Mouse (Mus musculus) neural tube, embryonic 13.5 days (tissue): ENCODE results near the gene Cit. TPM values are rescaled to one million over a fixed set of nuclear protein-coding genes. Genes with fewer than 3 reads are reported as not detected.
A peak's percentile ranks its signal among the peaks of the same experiment; 100 is the strongest.

Experiments used
- ATAC-seq: fragments of 200-750 bp; cut with Nextera tagmentation; 2 replicates; pipeline ENCODE4 v1.8.0; 2017; ENCODE audit warnings: low read depth, mild to moderate bottlenecking, moderate TSS enrichment, moderate library complexity
- H3K27ac ChIP-seq: fragments of 300-500 bp; sonication (generic); replicated peaks from 2 replicates; pipeline ENCODE4 v1.5.1; 2015; ENCODE audit warnings: moderate library complexity, mild to moderate bottlenecking, inconsistent platforms
- H3K27me3 ChIP-seq: fragments of 300-500 bp; sonication (generic); 2 replicates; pipeline ENCODE4 v1.6.1; 2015; ENCODE audit warnings: mild to moderate bottlenecking, inconsistent platforms
- H3K36me3 ChIP-seq: fragments of 300-500 bp; sonication (generic); 2 replicates; pipeline ENCODE4 v1.6.1; 2015; ENCODE audit warnings: mild to moderate bottlenecking, inconsistent platforms
- H3K4me1 ChIP-seq: fragments of 300-500 bp; sonication (generic); replicated peaks from 2 replicates; pipeline ENCODE4 v1.6.1; 2015; ENCODE audit warnings: inconsistent platforms
- H3K4me2 ChIP-seq: fragments of 300-500 bp; sonication (generic); 2 replicates; pipeline ENCODE4 v1.6.1; 2015; ENCODE audit warnings: inconsistent platforms, mild to moderate bottlenecking, moderate library complexity
- H3K4me3 ChIP-seq: fragments of 300-500 bp; sonication (generic); 2 replicates; pipeline ENCODE4 v1.5.1; 2015; ENCODE audit warnings: mild to moderate bottlenecking, inconsistent platforms
- H3K9ac ChIP-seq: fragments of 300-500 bp; sonication (generic); 2 replicates; pipeline ENCODE4 v1.6.1; 2015; ENCODE audit warnings: moderate library complexity, mild to moderate bottlenecking, inconsistent platforms
- H3K9me3 ChIP-seq: fragments of 300-500 bp; sonication (generic); 2 replicates; pipeline ENCODE4 v1.6.1; 2016; ENCODE audit warnings: inconsistent platforms
- WGBS: fragments of 180-500 bp; shearing (Covaris S2); methylation state at CpG from one replicate; pipeline ENCODE4 v1.1.7; 2015; 5-methylcytosine and 5-hydroxymethylcytosine counted together
- polyA plus RNA-seq: library from polyadenylated mRNA; unstranded; fragments of >200 nt; fragmentation: Nextera tagmentation; extraction: Ambion mirVana; gene quantifications from 2 replicates; pipeline ENCODE4 v1.2.1, GENCODE M21; 2015

Cit gene
- polyA plus RNA-seq, 1 experiment from 2014 or later, result 16.6 TPM

DNA sequence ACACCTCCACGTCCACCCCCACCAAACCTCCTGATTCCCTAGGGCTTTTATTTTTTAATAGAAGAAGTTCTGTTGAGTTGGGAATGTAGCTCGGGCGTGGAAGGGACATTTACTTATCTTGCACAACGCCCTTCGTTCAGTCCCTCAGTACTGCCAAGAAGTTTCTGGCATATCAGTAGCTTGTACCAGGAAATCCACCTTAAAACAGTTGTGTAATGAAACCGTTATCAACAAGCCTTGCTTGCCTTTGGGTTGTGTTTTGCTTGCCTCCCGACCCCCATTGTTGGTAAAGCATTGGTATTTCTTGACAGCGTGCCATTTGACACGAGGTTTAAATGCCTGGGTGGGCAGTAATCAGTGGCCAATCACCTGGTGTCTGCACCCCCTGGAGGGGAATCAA is 39.4 kb downstream of the Cit start:
- ATAC-seq, result no peak
- WGBS, result 95% methylated on average over 9 of the region's 9 CpGs
- no peak overlapping the region for H3K4me2 ChIP-seq
- no peak overlapping the region for H3K27ac ChIP-seq
- no peak overlapping the region for H3K9ac ChIP-seq
- H3K4me1 ChIP-seq, result no peaks in the 10 kb centered on the region
- H3K36me3 ChIP-seq, result no peaks in the 10 kb centered on the region
- no peaks in the 10 kb centered on the region for H3K27me3 ChIP-seq
- H3K9me3 ChIP-seq, result no peaks in the 10 kb centered on the region
- H3K4me3 ChIP-seq, result no peak overlapping the region

DNA sequence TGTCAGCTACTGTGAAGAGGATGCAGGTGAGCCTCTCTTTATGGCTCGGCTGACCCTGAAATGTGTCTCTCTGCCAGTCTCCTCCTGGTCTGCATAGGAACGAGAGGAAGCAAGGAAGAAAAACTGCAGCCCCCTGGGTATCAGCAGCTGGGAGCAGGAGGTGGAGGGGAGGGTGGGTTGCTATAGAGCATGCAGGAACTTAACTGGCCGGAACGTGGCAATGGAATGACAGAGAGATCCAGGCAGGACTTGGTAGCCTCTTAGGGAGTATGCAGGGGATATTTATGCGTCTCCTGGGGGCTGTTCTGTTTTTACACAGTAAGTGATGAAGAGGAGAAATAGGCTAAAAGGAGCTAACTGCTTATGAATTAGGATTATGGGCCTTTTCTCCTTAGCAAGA is 48.7 kb downstream of the Cit start:
- WGBS, result 50% methylated on average over 5 of the region's 5 CpGs
- H3K36me3 ChIP-seq, result 0 out of 2 replicates have a peak, but pooled peaks cover 2% of the 10 kb centered on the region
- no peak overlapping the region for H3K4me2 ChIP-seq
- no peaks in the 10 kb centered on the region for H3K27me3 ChIP-seq
- ATAC-seq, result peak; percentile 61; the same call in 1 of the 2 replicates
- no peaks in the 10 kb centered on the region for H3K9me3 ChIP-seq
- peak overlapping the region; percentile 35 for H3K27ac ChIP-seq
- H3K4me1 ChIP-seq, result peaks cover 20% of the 10 kb centered on the region
- no peak overlapping the region for H3K4me3 ChIP-seq
- H3K9ac ChIP-seq, result 0 out of 2 replicates have a peak overlapping the region, but pooled peaks have one; percentile 12

DNA sequence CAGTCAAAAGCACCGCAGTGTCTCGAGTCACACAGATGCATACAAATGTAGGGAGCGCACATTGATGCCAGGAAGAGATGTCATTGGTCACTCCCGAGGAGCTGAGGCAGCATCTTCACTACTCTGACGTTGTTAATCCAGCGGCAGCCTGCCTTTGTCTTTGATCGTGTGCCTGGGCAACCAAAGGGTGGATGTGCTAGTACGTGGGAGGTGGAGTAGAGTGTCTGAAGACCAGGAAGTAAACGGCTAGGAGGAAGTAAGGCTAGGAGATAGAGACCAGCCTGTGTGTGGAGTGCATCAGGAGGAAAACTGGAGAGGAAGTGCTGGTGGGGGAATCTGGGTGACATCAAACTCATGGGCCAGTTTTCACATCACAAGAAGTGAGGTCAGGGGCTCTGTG is 52.0 kb downstream of the Cit start:
- H3K4me2 ChIP-seq, result no peak overlapping the region
- WGBS, result 78% methylated on average over 9 of the region's 9 CpGs
- H3K36me3 ChIP-seq, result no peaks in the 10 kb centered on the region
- no peak overlapping the region for H3K4me3 ChIP-seq
- peaks cover 20% of the 10 kb centered on the region for H3K4me1 ChIP-seq
- H3K9me3 ChIP-seq, result no peaks in the 10 kb centered on the region
- no peak overlapping the region for H3K9ac ChIP-seq
- ATAC-seq, result no peak
- H3K27me3 ChIP-seq, result no peaks in the 10 kb centered on the region
- no peak overlapping the region for H3K27ac ChIP-seq

DNA sequence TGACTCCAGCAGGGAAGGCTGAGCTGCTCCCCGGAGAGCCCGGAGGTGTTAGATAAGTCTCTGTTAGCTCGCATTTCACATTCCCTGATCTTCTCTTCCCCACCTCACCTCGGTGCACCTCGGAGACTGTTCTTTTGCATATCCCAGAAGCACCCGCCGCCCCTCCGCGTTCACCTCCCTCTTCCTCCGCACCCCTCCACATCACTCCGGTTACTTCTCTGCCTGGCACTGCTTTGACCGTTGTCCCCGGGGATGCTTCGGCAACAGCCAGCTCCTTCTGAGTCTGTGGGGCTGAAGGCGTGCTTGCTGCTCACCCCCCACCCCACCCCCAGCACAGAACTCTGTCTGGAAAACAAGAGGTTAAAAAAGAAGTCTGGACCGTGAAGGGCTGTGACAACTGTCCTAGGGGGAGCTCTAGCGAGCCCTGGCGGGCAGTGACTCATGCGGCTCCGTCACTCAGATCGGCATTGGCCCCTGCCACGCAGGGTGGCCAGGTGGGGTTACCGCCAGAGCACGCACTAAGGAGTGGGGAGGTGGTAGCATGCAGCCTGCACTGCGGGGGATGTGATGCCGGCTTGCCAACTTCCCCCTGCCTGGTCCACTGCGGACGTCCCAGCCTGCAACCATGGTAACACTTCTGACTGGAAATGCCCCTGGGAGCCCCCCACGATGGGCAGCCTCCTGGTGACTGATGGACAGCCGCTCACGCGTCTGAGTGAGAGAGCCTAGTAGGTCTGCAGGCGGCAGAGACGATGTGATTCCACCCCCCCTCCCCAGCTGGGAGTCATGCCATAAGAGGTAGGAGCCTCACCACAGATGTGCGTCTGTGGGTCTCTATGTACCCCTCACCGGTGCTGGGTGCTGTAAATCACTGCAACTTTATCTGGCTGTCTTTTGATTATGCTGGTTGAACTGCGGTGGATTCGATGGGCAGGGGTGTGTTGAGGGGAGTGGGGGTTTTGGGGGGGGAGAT is 62.2 kb downstream of the Cit start:
- H3K4me1 ChIP-seq, result peaks cover 30% of the 10 kb centered on the region
- peak overlapping the region; percentile 67 for H3K9ac ChIP-seq
- H3K36me3 ChIP-seq, result no peaks in the 10 kb centered on the region
- peak overlapping the region; percentile 4; the same call in 1 of the 2 replicates for H3K27ac ChIP-seq
- peak overlapping the region; percentile 45 for H3K4me3 ChIP-seq
- H3K9me3 ChIP-seq, result no peaks in the 10 kb centered on the region
- peak; percentile 67 for ATAC-seq
- 5% methylated on average over 38 of the region's 38 CpGs for WGBS
- H3K27me3 ChIP-seq, result peaks cover 3% of the 10 kb centered on the region; the same call in 1 of the 2 replicates
- peak overlapping the region; percentile 65 for H3K4me2 ChIP-seq

DNA sequence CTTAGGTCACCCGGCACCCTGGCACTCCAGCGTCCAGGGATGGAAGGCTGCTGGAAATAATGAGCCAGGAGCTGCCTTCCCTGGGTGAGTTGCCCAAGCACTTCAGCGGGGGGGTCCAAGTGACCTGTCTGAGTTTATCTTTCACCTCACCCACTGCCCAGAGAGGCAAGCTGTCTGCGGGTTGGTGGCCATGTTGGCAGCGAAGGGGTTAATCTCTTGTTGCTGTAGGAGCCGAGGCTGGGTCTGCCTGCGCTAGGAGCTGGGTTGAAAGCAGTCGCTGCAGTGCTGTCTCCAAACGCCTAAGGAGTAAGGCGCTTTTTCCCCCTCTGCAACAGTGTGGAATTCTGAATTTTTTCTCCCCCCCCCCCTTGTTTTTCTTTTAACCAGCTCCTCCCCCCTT is 63.2 kb downstream of the Cit start:
- peak overlapping the region; percentile 7; the same call in 1 of the 2 replicates for H3K27ac ChIP-seq
- peaks cover 30% of the 10 kb centered on the region for H3K4me1 ChIP-seq
- peaks cover 3% of the 10 kb centered on the region; the same call in 1 of the 2 replicates for H3K27me3 ChIP-seq
- H3K9me3 ChIP-seq, result no peaks in the 10 kb centered on the region
- peak; percentile 59 for ATAC-seq
- 27% methylated on average over 10 of the region's 10 CpGs for WGBS
- H3K4me3 ChIP-seq, result peak overlapping the region; percentile 45
- peak overlapping the region; percentile 67 for H3K9ac ChIP-seq
- H3K4me2 ChIP-seq, result peak overlapping the region; percentile 65
- H3K36me3 ChIP-seq, result no peaks in the 10 kb centered on the region

DNA sequence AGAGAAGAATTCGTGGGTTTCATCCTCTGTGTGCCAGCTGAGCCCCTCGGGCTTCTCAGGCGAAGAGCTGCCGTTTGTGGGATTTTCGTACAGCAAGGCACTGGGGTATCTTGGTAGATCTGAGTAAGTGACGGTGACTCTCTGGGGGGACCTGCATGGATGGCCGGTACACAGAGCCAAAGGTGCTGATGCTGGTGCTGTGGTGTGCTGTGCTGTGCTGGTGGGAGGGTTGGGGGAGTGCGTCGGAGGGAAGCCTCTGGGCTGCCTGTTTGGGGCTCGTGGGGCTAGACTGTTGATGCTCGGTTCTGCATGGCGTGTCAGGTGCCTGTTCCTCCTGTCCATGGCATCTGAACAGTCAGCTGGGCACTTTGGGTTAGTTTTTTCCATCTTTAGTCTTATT is 63.6 kb downstream of the Cit start:
- Histone ChIP-seq H3K4me1 (peaks cover 30% of the 10 kb centered on the region), H3K4me2 (peak overlapping the region; percentile 65), H3K9ac (peak overlapping the region; percentile 67), H3K27ac (peak overlapping the region; percentile 7; the same call in 1 of the 2 replicates), H3K27me3 (peaks cover 3% of the 10 kb centered on the region; the same call in 1 of the 2 replicates), H3K4me3 (peak overlapping the region; percentile 45), H3K36me3 (no peaks in the 10 kb centered on the region), H3K9me3 (no peaks in the 10 kb centered on the region)
- 67% methylated on average over 12 of the region's 12 CpGs for WGBS
- ATAC-seq, result peak; percentile 34; the same call in 1 of the 2 replicates

DNA sequence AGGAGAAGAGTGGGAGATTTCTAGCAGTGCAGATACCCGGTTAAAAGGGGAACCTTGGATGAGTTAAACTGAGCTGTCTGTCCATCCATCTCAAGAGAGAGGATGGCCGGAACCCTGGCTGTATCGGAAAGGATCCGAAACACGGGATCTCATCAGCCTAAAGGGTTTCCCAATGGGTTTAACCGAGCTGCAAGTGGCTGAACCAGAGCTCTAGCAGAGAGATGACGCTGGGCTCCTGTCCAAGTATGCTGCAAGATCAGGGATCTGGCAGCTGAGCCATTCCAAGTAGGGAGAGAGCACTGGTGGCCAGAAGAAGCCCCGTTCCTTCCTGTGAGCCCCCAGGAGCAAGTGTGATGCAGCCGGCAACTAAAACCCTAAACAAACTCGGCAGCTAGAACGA is 64.0 kb downstream of the Cit start:
- Histone ChIP-seq H3K4me2 (peak overlapping the region; percentile 65), H3K9ac (peak overlapping the region; percentile 67), H3K27me3 (peaks cover 3% of the 10 kb centered on the region; the same call in 1 of the 2 replicates), H3K27ac (0 out of 2 replicates have a peak overlapping the region, but pooled peaks have one; percentile 7), H3K4me1 (peaks cover 30% of the 10 kb centered on the region), H3K36me3 (no peaks in the 10 kb centered on the region), H3K9me3 (no peaks in the 10 kb centered on the region), H3K4me3 (peak overlapping the region; percentile 45)
- no peak for ATAC-seq
- 75% methylated on average over 11 of the region's 11 CpGs for WGBS

DNA sequence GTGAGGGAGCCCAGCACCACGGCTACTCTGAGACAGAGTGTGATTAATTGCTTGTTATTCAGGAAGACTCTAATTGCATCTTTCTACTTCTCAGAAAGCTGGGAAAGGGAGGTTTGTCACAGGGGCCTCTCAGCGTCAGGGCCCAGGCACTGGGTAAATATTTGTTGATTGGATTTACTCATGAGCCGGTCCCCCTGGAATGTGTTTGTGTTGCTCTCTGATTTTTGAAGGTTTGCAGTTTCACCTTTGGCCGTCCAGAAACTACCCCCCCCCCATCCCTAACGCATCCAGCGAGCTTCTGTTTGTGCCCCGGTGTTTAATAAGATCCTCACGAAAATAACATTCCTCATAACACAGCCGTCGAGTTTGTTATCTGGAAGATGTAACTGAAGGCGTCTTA is 65.4 kb downstream of the Cit start:
- Histone ChIP-seq H3K4me2 (peak overlapping the region; percentile 65), H3K27me3 (peaks cover 3% of the 10 kb centered on the region; the same call in 1 of the 2 replicates), H3K36me3 (no peaks in the 10 kb centered on the region), H3K4me1 (peaks cover 30% of the 10 kb centered on the region), H3K9ac (no peak overlapping the region), H3K9me3 (no peaks in the 10 kb centered on the region), H3K27ac (no peak overlapping the region), H3K4me3 (no peak overlapping the region)
- 78% methylated on average over 11 of the region's 11 CpGs for WGBS
- ATAC-seq, result no peak

DNA sequence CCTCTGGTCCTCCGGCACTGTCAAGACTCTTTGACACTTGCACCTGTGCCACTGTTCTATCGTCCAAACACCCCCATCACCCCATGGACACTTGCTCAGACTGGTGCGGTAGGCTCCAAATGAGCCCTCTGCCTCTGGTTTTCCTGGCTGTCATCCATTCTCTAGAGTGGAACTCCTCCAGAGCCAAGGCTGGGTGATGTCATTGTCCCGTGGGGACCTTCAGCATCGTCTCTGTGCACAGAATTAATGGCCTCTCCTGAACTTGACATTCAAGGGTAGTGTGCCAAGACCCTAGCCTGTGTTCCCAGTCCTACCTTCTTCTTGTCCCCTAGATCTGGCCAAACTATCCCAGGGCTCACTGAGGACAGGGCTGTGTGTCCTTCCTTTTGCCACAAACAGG is 70.4 kb downstream of the Cit start:
- WGBS, result 80% methylated on average over 5 of the region's 5 CpGs
- no peak for ATAC-seq
- no peak overlapping the region for H3K9ac ChIP-seq

DNA sequence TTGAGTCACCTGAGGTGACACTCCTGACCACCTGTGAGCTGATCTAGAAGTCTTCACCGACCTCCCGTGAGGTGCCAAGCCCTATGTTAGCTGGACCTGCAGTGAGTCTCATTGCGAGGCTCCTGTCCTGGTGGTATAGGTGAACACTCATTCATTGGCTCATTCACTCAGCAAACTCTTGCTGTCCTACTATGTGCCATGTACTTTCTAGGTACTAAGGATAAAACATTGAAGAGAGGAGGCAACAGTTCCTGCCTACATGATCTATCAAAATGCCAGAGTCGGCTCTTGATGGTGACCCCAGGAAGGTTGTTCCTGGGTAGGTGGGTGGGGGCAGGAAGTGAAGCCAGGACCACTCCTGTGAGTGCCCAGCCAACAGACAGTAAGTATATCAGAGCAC is 72.9 kb downstream of the Cit start:
- ATAC-seq, result no peak
- no peaks in the 10 kb centered on the region for H3K27me3 ChIP-seq
- H3K9ac ChIP-seq, result no peak overlapping the region
- H3K36me3 ChIP-seq, result no peaks in the 10 kb centered on the region
- H3K9me3 ChIP-seq, result no peaks in the 10 kb centered on the region
- 93% methylated on average over 4 of the region's 4 CpGs for WGBS
- H3K27ac ChIP-seq, result no peak overlapping the region
- no peak overlapping the region for H3K4me2 ChIP-seq
- H3K4me3 ChIP-seq, result no peak overlapping the region
- H3K4me1 ChIP-seq, result no peaks in the 10 kb centered on the region

More for the DNA sequence above, 70.4 kb downstream of the Cit start:
- H3K9me3 ChIP-seq, result no peaks in the 10 kb centered on the region
- H3K4me3 ChIP-seq, result no peak overlapping the region
- H3K4me2 ChIP-seq, result no peak overlapping the region
- H3K36me3 ChIP-seq, result no peaks in the 10 kb centered on the region
- no peaks in the 10 kb centered on the region for H3K27me3 ChIP-seq
- no peaks in the 10 kb centered on the region for H3K4me1 ChIP-seq
- H3K27ac ChIP-seq, result no peak overlapping the region

DNA sequence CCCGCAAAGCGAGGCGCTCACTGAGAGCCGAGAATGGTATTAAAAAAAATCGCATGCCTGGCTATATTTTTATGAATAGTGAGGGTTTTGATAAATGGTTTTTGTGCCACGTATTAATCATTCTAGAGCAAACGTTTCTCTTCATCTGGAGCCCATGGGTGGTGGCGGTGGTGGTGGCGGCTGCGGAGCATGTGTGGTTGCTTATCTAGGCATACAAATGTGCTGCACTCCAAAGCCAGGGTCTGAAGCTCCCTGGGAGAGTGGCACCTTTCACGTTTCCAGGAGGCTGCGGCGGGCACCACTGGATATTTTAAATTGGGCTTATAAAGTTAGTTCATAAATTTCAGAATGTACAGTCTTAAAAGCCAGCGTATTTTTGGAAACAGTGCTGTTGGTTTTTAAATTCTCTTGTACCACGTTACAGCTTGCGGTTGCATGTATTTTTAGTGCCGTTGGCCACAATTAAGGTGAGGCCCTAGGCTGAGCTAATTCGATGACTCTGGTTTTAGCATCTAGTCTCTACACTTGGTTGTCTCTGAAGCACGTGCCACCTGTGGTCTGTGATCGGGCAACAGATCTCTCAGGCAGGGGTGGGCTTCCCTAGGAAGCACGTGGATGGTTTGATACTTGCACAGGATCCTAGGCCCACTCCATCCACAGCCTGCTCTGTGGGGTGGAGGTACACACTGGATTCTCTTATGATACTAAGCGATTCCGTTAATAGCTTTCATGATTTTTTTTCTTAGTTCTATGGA is 73.7 kb downstream of the Cit start:
- ATAC-seq, result no peak
- 89% methylated on average over 23 of the region's 23 CpGs for WGBS
- H3K9ac ChIP-seq, result no peak overlapping the region

DNA sequence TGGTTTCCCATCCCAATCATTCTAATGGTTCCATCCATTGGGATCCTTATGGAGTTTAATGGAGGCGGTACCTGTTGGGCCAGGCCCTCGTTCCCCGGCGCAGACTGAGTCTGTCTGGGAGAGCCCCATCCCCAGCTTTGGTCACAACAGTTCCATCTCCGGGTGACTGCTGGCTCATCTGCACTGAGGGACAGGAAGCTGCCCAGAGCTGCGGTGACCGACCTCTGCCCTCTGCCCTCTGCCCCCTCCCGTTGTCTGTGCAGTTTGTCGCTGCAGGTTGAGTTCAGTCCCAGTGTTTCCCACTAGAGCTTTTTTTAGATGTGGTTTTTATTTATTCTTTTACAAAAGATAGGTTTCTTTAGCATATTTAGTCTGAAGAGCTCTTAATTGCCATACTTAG is 76.9 kb downstream of the Cit start:
- no peak overlapping the region for H3K4me2 ChIP-seq
- 65% methylated on average over 9 of the region's 9 CpGs for WGBS
- no peak overlapping the region for H3K9ac ChIP-seq
- no peak overlapping the region for H3K4me3 ChIP-seq
- H3K27ac ChIP-seq, result no peak overlapping the region
- H3K9me3 ChIP-seq, result no peaks in the 10 kb centered on the region
- no peaks in the 10 kb centered on the region for H3K27me3 ChIP-seq
- ATAC-seq, result no peak
- 0 out of 2 replicates have a peak, but pooled peaks cover 5% of the 10 kb centered on the region for H3K36me3 ChIP-seq
- H3K4me1 ChIP-seq, result no peaks in the 10 kb centered on the region

More for the DNA sequence above, 73.7 kb downstream of the Cit start:
- no peak overlapping the region for H3K4me3 ChIP-seq
- H3K4me2 ChIP-seq, result no peak overlapping the region
- no peaks in the 10 kb centered on the region for H3K9me3 ChIP-seq
- H3K27me3 ChIP-seq, result no peaks in the 10 kb centered on the region
- no peak overlapping the region for H3K27ac ChIP-seq
- H3K36me3 ChIP-seq, result no peaks in the 10 kb centered on the region
- H3K4me1 ChIP-seq, result no peaks in the 10 kb centered on the region
